Mouse (Mus musculus) hindbrain, embryonic 11.5 days (tissue): ENCODE data around the gene Magi2. TPM values are rescaled to one million over a fixed set of nuclear protein-coding genes. Genes with fewer than 3 reads are reported as not detected.

Experiments used
- ATAC-seq: fragments of 200-750 bp; cut with Nextera tagmentation; 2 replicates; pipeline ENCODE4 v1.8.0; 2017; ENCODE audit warnings: mild to moderate bottlenecking, moderate TSS enrichment, moderate library complexity; ENCODE audit not compliant: low FRiP score
- DNase-seq: peaks from one replicate; pipeline ENCODE4 v3.0.0-alpha.2; 2015; ENCODE audit warnings: low spot score
- H3K27ac ChIP-seq: fragments of 300-500 bp; sonication (generic); 2 replicates; pipeline ENCODE4 v1.5.1; 2014; ENCODE audit warnings: mild to moderate bottlenecking, low read depth, low read length
- H3K27me3 ChIP-seq: fragments of 300-500 bp; sonication (generic); 2 replicates; pipeline ENCODE4 v1.6.1; 2014; ENCODE audit warnings: mild to moderate bottlenecking, low read length, moderate library complexity, mixed read lengths; ENCODE audit not compliant: control insufficient read depth, insufficient read depth
- H3K36me3 ChIP-seq: fragments of 300-500 bp; sonication (generic); 2 replicates; pipeline ENCODE4 v1.6.1; 2014; ENCODE audit warnings: mild to moderate bottlenecking, low read length, moderate library complexity, mixed read lengths; ENCODE audit not compliant: control insufficient read depth, insufficient read depth
- H3K4me1 ChIP-seq: fragments of 300-500 bp; sonication (generic); replicated peaks from 2 replicates; pipeline ENCODE4 v1.6.1; 2014; ENCODE audit warnings: low read length, mixed read lengths; ENCODE audit not compliant: control insufficient read depth, insufficient read depth
- H3K4me2 ChIP-seq: fragments of 300-500 bp; sonication (generic); replicated peaks from 2 replicates; pipeline ENCODE4 v1.6.1; 2014; ENCODE audit warnings: mild to moderate bottlenecking, low read depth, low read length
- H3K4me3 ChIP-seq: fragments of 300-500 bp; sonication (generic); 2 replicates; pipeline ENCODE4 v1.5.1; 2014; ENCODE audit warnings: low read depth, low read length
- H3K9ac ChIP-seq: fragments of 300-500 bp; sonication (generic); 2 replicates; pipeline ENCODE4 v1.6.1; 2014; ENCODE audit warnings: low read depth, low read length
- H3K9me3 ChIP-seq: fragments of 300-500 bp; sonication (generic); 2 replicates; pipeline ENCODE4 v1.6.1; 2016; ENCODE audit warnings: low read length; ENCODE audit not compliant: control insufficient read depth
- WGBS: fragments of 180-500 bp; shearing (Covaris S2); extraction: QIAGEN DNeasy Blood & Tissue Kit; methylation state at CpG from one replicate; pipeline ENCODE4 v1.1.7; 2014; 5-methylcytosine and 5-hydroxymethylcytosine counted together
- polyA plus RNA-seq: library from polyadenylated mRNA; unstranded; fragments of >200 nt; fragmentation: Nextera tagmentation; extraction: Ambion mirVana; gene quantifications from 2 replicates; pipeline ENCODE4 v1.2.1, GENCODE M21; 2014

The Magi2 gene
- polyA plus RNA-seq, 1 experiment from 2014 or later, result 8.7 TPM

GRCm38 (mm10) chr5:20612616-20613015 is 1385.8 kb downstream of the Magi2 start:
- 96% methylated on average over 9 of the region's 9 CpGs for WGBS
- DNase-seq (no peak), ATAC-seq (no peak)
- Histone ChIP-seq H3K4me2 (no peak overlapping the region), H3K27me3 (no peaks in the 10 kb centered on the region), H3K9ac (no peak overlapping the region), H3K36me3 (no peaks in the 10 kb centered on the region), H3K4me1 (no peaks in the 10 kb centered on the region), H3K9me3 (no peaks in the 10 kb centered on the region), H3K27ac (no peak overlapping the region), H3K4me3 (no peak overlapping the region)

GRCm38 (mm10) chr5:20614891-20615290 is 1388.1 kb downstream of the Magi2 start:
- H3K9ac ChIP-seq, result no peak overlapping the region
- no peaks in the 10 kb centered on the region for H3K36me3 ChIP-seq
- H3K4me3 ChIP-seq, result no peak overlapping the region
- WGBS, result 86% methylated on average over 4 of the region's 4 CpGs
- DNase-seq (no peak), ATAC-seq (no peak)
- H3K4me1 ChIP-seq, result no peaks in the 10 kb centered on the region
- H3K27me3 ChIP-seq, result no peaks in the 10 kb centered on the region
- no peaks in the 10 kb centered on the region for H3K9me3 ChIP-seq
- H3K4me2 ChIP-seq, result no peak overlapping the region
- no peak overlapping the region for H3K27ac ChIP-seq

GRCm38 (mm10) chr5:20620596-20621511 is 1394.0 kb downstream of the Magi2 start:
- Histone ChIP-seq H3K27ac (no peak overlapping the region), H3K4me3 (no peak overlapping the region), H3K9me3 (no peaks in the 10 kb centered on the region), H3K4me1 (no peaks in the 10 kb centered on the region), H3K36me3 (no peaks in the 10 kb centered on the region), H3K4me2 (no peak overlapping the region), H3K27me3 (no peaks in the 10 kb centered on the region), H3K9ac (no peak overlapping the region)
- 76% methylated on average over 7 of the region's 7 CpGs for WGBS
- DNase-seq (no peak), ATAC-seq (no peak)

GRCm38 (mm10) chr5:20622417-20622816 is 1395.6 kb downstream of the Magi2 start:
- Histone ChIP-seq H3K9ac (no peak overlapping the region), H3K27ac (no peak overlapping the region), H3K36me3 (no peaks in the 10 kb centered on the region), H3K4me1 (no peaks in the 10 kb centered on the region), H3K9me3 (no peaks in the 10 kb centered on the region), H3K4me2 (no peak overlapping the region), H3K27me3 (no peaks in the 10 kb centered on the region), H3K4me3 (no peak overlapping the region)
- ATAC-seq, result no peak
- DNase-seq, result no peak
- WGBS, result 73% methylated on average over 3 of the region's 3 CpGs

- Histone ChIP-seq H3K27ac (no peak overlapping the region), H3K9me3 (no peaks in the 10 kb centered on the region), H3K9ac (no peak overlapping the region), H3K4me1 (no peaks in the 10 kb centered on the region), H3K4me3 (no peak overlapping the region), H3K4me2 (no peak overlapping the region), H3K27me3 (no peaks in the 10 kb centered on the region), H3K36me3 (no peaks in the 10 kb centered on the region)
- no peak for ATAC-seq
- 60% methylated on average over 10 of the region's 10 CpGs for WGBS
- no peak for DNase-seq
These were observed 1396.2 kb downstream of the Magi2 start for GRCm38 (mm10) chr5:20622837-20623573.

- WGBS, result 72% methylated on average over 2 of the region's 2 CpGs
- no peaks in the 10 kb centered on the region for H3K27me3 ChIP-seq
- DNase-seq, result no peak
- H3K36me3 ChIP-seq, result no peaks in the 10 kb centered on the region
- no peak overlapping the region for H3K27ac ChIP-seq
- no peak for ATAC-seq
- H3K4me3 ChIP-seq, result no peak overlapping the region
- no peak overlapping the region for H3K4me2 ChIP-seq
- no peaks in the 10 kb centered on the region for H3K4me1 ChIP-seq
- no peaks in the 10 kb centered on the region for H3K9me3 ChIP-seq
- H3K9ac ChIP-seq, result no peak overlapping the region
These were observed 1398.3 kb downstream of the Magi2 start for GRCm38 (mm10) chr5:20625117-20625516.

GRCm38 (mm10) chr5:20628954-20629601 is 1402.2 kb downstream of the Magi2 start:
- no peak overlapping the region for H3K9ac ChIP-seq
- ATAC-seq (no peak), DNase-seq (no peak)
- H3K9me3 ChIP-seq, result no peaks in the 10 kb centered on the region
- no peak overlapping the region for H3K4me3 ChIP-seq
- no peak overlapping the region for H3K4me2 ChIP-seq
- H3K27ac ChIP-seq, result no peak overlapping the region
- WGBS, result 74% methylated on average over 4 of the region's 4 CpGs
- H3K36me3 ChIP-seq, result no peaks in the 10 kb centered on the region
- H3K4me1 ChIP-seq, result no peaks in the 10 kb centered on the region
- no peaks in the 10 kb centered on the region for H3K27me3 ChIP-seq

- Histone ChIP-seq H3K9ac (no peak overlapping the region), H3K36me3 (no peaks in the 10 kb centered on the region), H3K27me3 (no peaks in the 10 kb centered on the region), H3K4me2 (no peak overlapping the region), H3K9me3 (no peaks in the 10 kb centered on the region), H3K27ac (0 out of 2 replicates have a peak overlapping the region, but pooled peaks have one; percentile 10), H3K4me3 (no peak overlapping the region), H3K4me1 (no peaks in the 10 kb centered on the region)
- 76% methylated on average over 14 of the region's 14 CpGs for WGBS
- DNase-seq, result no peak
- peak; percentile 66; the same call in 1 of the 2 replicates for ATAC-seq
These were observed 1407.4 kb downstream of the Magi2 start for GRCm38 (mm10) chr5:20634046-20634769.
